Mouse (Mus musculus): ENCODE data around the gene Vopp1. TPM values are rescaled to one million over a fixed set of nuclear protein-coding genes. Genes with fewer than 3 reads are reported as not detected.

Gene Vopp1
- total and polyA plus RNA-seq, 2 experiments from 2014 or later, result 182 to 269 TPM

DNA sequence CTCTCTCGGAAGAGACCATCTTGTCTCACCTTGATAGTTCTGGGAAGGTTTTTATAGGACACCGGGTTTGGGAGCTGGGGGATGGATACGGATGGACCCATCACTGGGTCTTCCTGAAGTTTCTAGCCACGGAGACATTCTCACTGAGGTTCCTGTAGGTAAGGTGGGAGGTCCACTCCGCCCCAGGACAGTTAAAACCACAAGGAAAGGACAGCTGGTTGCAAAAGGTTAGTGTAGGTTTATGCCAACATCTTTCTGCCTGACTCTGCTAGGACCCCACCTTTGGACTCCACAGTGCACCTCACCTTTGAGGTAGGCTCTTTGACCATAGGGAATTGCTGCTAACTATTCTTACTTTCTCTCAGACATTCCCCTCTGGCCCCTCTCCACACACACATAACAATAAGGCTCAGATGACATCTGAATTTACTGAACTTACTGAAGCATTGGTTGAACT, 328 bp upstream of the Vopp1 start:
- TF ChIP-seq CTCF (IDR thresholded peaks at IDR 0.05), result no peak
- Histone ChIP-seq H3K4me3 (ENCODE audit: low read depth, low read length) (peak overlapping the region; percentile 98), H3K27me3 (ENCODE audit: insufficient read depth, low read length) (no peaks in the 10 kb centered on the region), H3K36me3 (ENCODE audit: insufficient read depth, low read length) (no peaks in the 10 kb centered on the region), H3K4me1 (ENCODE audit: insufficient read depth, low read length) (0 out of 2 replicates have a peak, but pooled peaks cover 3% of the 10 kb centered on the region), H3K9ac (replicated peaks; ENCODE audit: low read length, poor library complexity, severe bottlenecking) (peak overlapping the region; percentile 99), H3K9me3 (ENCODE audit: low read length) (no peaks in the 10 kb centered on the region), H3K27ac (ENCODE audit: low read depth, low read length) (peak overlapping the region; percentile 94), H3K4me2 (ENCODE audit: low read depth, low read length, poor library complexity, severe bottlenecking) (peak overlapping the region; percentile 66)
- DNase-seq (ENCODE audit: low spot score) (no peak), ATAC-seq (ENCODE audit: low FRiP score) (no peak)
- 10% methylated on average over 5 of the region's 5 CpGs for WGBS

DNA sequence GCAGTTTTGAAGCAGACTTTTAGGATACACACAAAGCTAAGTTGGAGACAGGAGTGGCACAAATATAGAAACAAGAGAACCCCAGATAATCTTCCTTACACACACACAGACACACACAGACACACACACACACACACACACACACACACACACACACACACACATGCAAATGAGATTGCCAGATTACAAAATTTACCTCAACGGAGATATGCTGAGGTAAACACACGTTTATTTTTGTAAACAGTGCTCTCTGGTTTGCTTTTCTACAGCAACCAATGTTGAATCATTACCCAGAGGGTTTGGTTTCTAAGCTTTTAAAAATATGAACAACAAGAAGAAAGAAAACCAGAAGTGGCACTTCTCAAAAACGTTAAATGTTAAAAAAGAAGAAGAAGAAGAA, 1.5 kb downstream of the Vopp1 start:
- ATAC-seq (ENCODE audit: low FRiP score), result no peak
- Histone ChIP-seq H3K9me3 (ENCODE audit: low read length) (no peaks in the 10 kb centered on the region), H3K9ac (replicated peaks; ENCODE audit: low read length, poor library complexity, severe bottlenecking) (no peak overlapping the region), H3K27me3 (ENCODE audit: insufficient read depth, low read length) (no peaks in the 10 kb centered on the region), H3K27ac (ENCODE audit: low read depth, low read length) (no peak overlapping the region), H3K4me2 (ENCODE audit: low read depth, low read length, poor library complexity, severe bottlenecking) (peak overlapping the region; percentile 66), H3K4me1 (ENCODE audit: insufficient read depth, low read length) (0 out of 2 replicates have a peak, but pooled peaks cover 3% of the 10 kb centered on the region), H3K4me3 (ENCODE audit: low read depth, low read length) (no peak overlapping the region), H3K36me3 (ENCODE audit: insufficient read depth, low read length) (no peaks in the 10 kb centered on the region)
- no peak for TF ChIP-seq CTCF (IDR thresholded peaks at IDR 0.05)
- DNase-seq (ENCODE audit: low spot score), result no peak
- WGBS, result 39% methylated on average over 3 of the region's 3 CpGs

GRCm38 (mm10) chr6:57822648-57823410, 2.1 kb downstream of the Vopp1 start:
- no peaks in the 10 kb centered on the region for H3K9me3 ChIP-seq (ENCODE audit: low read length)
- DNase-seq (ENCODE audit: low spot score) (peak; percentile 58), ATAC-seq (ENCODE audit: low FRiP score) (peak; percentile 74)
- H3K27me3 ChIP-seq (ENCODE audit: insufficient read depth, low read length), result no peaks in the 10 kb centered on the region
- H3K4me3 ChIP-seq (ENCODE audit: low read depth, low read length), result no peak overlapping the region
- peak overlapping the region; percentile 66 for H3K4me2 ChIP-seq (ENCODE audit: low read depth, low read length, poor library complexity, severe bottlenecking)
- no peak overlapping the region for H3K9ac ChIP-seq (replicated peaks; ENCODE audit: low read length, poor library complexity, severe bottlenecking)
- WGBS, result 64% methylated on average over 5 of the region's 5 CpGs
- H3K27ac ChIP-seq (ENCODE audit: low read depth, low read length), result no peak overlapping the region
- no peaks in the 10 kb centered on the region for H3K36me3 ChIP-seq (ENCODE audit: insufficient read depth, low read length)
- H3K4me1 ChIP-seq (ENCODE audit: insufficient read depth, low read length), result 0 out of 2 replicates have a peak, but pooled peaks cover 3% of the 10 kb centered on the region
- no peak for TF ChIP-seq CTCF (IDR thresholded peaks at IDR 0.05)

- Histone ChIP-seq H3K36me3 (ENCODE audit: insufficient read depth, low read length) (no peaks in the 10 kb centered on the region), H3K4me2 (ENCODE audit: low read depth, low read length, poor library complexity, severe bottlenecking) (no peak overlapping the region), H3K27me3 (ENCODE audit: insufficient read depth, low read length) (no peaks in the 10 kb centered on the region), H3K9ac (replicated peaks; ENCODE audit: low read length, poor library complexity, severe bottlenecking) (no peak overlapping the region), H3K9me3 (ENCODE audit: low read length) (no peaks in the 10 kb centered on the region), H3K4me1 (ENCODE audit: insufficient read depth, low read length) (no peaks in the 10 kb centered on the region), H3K27ac (ENCODE audit: low read depth, low read length) (no peak overlapping the region), H3K4me3 (ENCODE audit: low read depth, low read length) (no peak overlapping the region)
- WGBS, result 92% methylated on average over 2 of the region's 2 CpGs
- DNase-seq (ENCODE audit: low spot score), result no peak
- ATAC-seq (ENCODE audit: low FRiP score), result no peak
- no peak for TF ChIP-seq CTCF (IDR thresholded peaks at IDR 0.05)
These were observed 10.5 kb downstream of the Vopp1 start for GRCm38 (mm10) chr6:57814436-57814940.

- no peak for TF ChIP-seq CTCF (IDR thresholded peaks at IDR 0.05)
- Histone ChIP-seq H3K36me3 (ENCODE audit: insufficient read depth, low read length) (peaks cover 2% of the 10 kb centered on the region; the same call in 1 of the 2 replicates), H3K27ac (ENCODE audit: low read depth, low read length) (no peak overlapping the region), H3K27me3 (ENCODE audit: insufficient read depth, low read length) (no peaks in the 10 kb centered on the region), H3K9ac (replicated peaks; ENCODE audit: low read length, poor library complexity, severe bottlenecking) (no peak overlapping the region), H3K9me3 (ENCODE audit: low read length) (no peaks in the 10 kb centered on the region), H3K4me3 (ENCODE audit: low read depth, low read length) (no peak overlapping the region), H3K4me2 (ENCODE audit: low read depth, low read length, poor library complexity, severe bottlenecking) (no peak overlapping the region), H3K4me1 (ENCODE audit: insufficient read depth, low read length) (no peaks in the 10 kb centered on the region)
- DNase-seq (ENCODE audit: low spot score), result no peak
- no peak for ATAC-seq (ENCODE audit: low FRiP score)
- WGBS, result 89% methylated on average over 3 of the region's 3 CpGs
These were observed 12.9 kb downstream of the Vopp1 start for GRCm38 (mm10) chr6:57811748-57812730.

Data from midbrain, postnatal 0 days (tissue).